8 mouse cellular contexts compared by ENCODE assay signal in the genomic region with DNA sequence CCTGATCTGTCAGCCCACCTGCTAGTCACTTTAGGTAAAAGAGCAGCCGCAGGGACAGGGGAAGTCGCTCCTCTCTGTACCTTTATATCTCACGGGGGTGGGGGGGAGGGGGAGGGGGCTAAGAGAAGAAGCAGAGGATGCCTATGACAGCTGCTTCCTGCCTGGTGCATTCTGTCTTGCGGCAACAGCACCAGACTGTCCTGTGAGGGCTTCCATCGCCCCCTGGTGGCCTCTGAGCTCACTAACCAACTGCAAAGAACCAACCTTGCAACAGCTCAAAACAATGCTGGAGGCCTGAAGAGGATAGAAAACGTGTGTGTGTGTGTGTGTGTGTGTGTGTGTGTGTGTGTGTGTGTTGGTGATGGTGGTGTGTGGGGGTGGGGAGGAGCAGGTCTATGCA. TPM values are rescaled to one million over a fixed set of nuclear protein-coding genes. Genes with fewer than 3 reads are reported as not detected.
DNase-seq lines count a peak whose midpoint lies in the region; ATAC-seq lines count a peak whose summit lies in the region.

No protein-coding gene starts in this region.

- H3K4me1 ChIP-seq in midbrain, embryonic 11.5 days (ENCODE audit: control insufficient read depth, insufficient read depth, low read length) = no peaks in the 10 kb centered on the region

- DNase-seq in ZHBTc4 (ENCODE audit: low read depth, low spot score) = peak; percentile 89
- peak; percentile 82 to 90 for DNase-seq in cerebellum, postnatal 25 days
- DNase-seq in gastrocnemius, adult 18-20 months (ENCODE audit: low spot score) = peak; percentile 42
- DNase-seq in left cerebral cortex, postnatal 14 days (ENCODE audit: low spot score in 2 of 2) = peak; percentile 85 to 93
- peak; percentile 94 for DNase-seq in midbrain, embryonic 11.5 days (ENCODE audit: low spot score, missing footprints)
- peak; percentile 58 to 70 for DNase-seq in right cerebral cortex, postnatal 36 days (ENCODE audit: low spot score in 2 of 2)
- peak; percentile 58 for DNase-seq in yolk sac, embryonic 10.5 days (ENCODE audit: low spot score)

- no peak overlapping the region for H3K4me3 ChIP-seq in midbrain, embryonic 11.5 days (ENCODE audit: low read depth, low read length)

- H3K36me3 ChIP-seq in midbrain, embryonic 11.5 days (ENCODE audit: control insufficient read depth, insufficient read depth, low read length) = peaks cover 6% of the 10 kb centered on the region; the same call in 1 of the 2 replicates

- no peaks in the 10 kb centered on the region for H3K9me3 ChIP-seq in midbrain, embryonic 11.5 days (ENCODE audit: control insufficient read depth, low read length)

- no peaks in the 10 kb centered on the region for H3K27me3 ChIP-seq in midbrain, embryonic 11.5 days (ENCODE audit: control insufficient read depth, insufficient read depth, low read length)

- H3K9ac ChIP-seq in midbrain, embryonic 11.5 days (ENCODE audit: low read length) = no peak overlapping the region

- no peak overlapping the region for H3K4me2 ChIP-seq in midbrain, embryonic 11.5 days

- 11% methylated on average over 6 of the region's 6 CpGs for WGBS in midbrain, embryonic 11.5 days

- peak; percentile 96 for ATAC-seq in inflammation-experienced regulatory T-cells, adult 6 months
- peak; percentile 82 for ATAC-seq in midbrain, embryonic 11.5 days (ENCODE audit: low FRiP score)

- intact Hi-C loops in left cerebral cortex, postnatal 14 days (cut with DNase I) = no loop called here

- H3K27ac ChIP-seq in midbrain, embryonic 11.5 days (ENCODE audit: low read depth, low read length) = no peak overlapping the region

RNA-seq across cellular contexts. Expression of a gene that starts 37.4 kb away (rescaled TPM):
- total RNA-seq in gastrocnemius, adult 18-20 months (2021) = 10 to 100 TPM; 12.4 to 14.0 TPM
- polyA plus RNA-seq in inflammation-experienced regulatory T-cells, adult 6 months (2017; shearing (Covaris generic)) = 10 to 100 TPM; 64.0 to 82.6 (median 70.0) TPM
- total RNA-seq in left cerebral cortex, postnatal 14 days (2021) = 100 to 1,000 TPM; 378 to 408 TPM
- polyA plus RNA-seq in midbrain, embryonic 11.5 days (2014; fragmentation: Nextera tagmentation; extraction: Ambion mirVana) = 34.0 and 40.4 TPM in 2 replicates

RNA-seq across cellular contexts. Expression of a gene that starts 40.0 kb away (rescaled TPM):
- not detected for total RNA-seq in gastrocnemius, adult 18-20 months (2021)
- 1 to 10 TPM in 1 of 3 experiments, under 1 TPM in 2; 0.57 to 1.5 (median 0.77) TPM for polyA plus RNA-seq in inflammation-experienced regulatory T-cells, adult 6 months (2017; shearing (Covaris generic))
- 1 to 10 TPM; 6.7 to 7.3 TPM for total RNA-seq in left cerebral cortex, postnatal 14 days (2021)
- 1.1 and 1.2 TPM in 2 replicates for polyA plus RNA-seq in midbrain, embryonic 11.5 days (2014; fragmentation: Nextera tagmentation; extraction: Ambion mirVana)

Comparison
In these comparisons a context has a peak if more than half of its experiments do, and no peak if none do; other contexts are left out.
1. DNase-seq: peak in every context shown above with its lines; median percentile 94 in midbrain, embryonic 11.5 days; 89 in ZHBTc4; 89 in left cerebral cortex, postnatal 14 days; 86 in cerebellum, postnatal 25 days; 64 in right cerebral cortex, postnatal 36 days; 58 in yolk sac, embryonic 10.5 days; 42 in gastrocnemius, adult 18-20 months.
2. RNA of a gene that starts 37.4 kb away (total RNA-seq): 378 to 408 TPM in left cerebral cortex, postnatal 14 days; 12.4 to 14.0 TPM in gastrocnemius, adult 18-20 months; every median in the first group is over 10 times any median in the second.
3. RNA of a gene that starts 40.0 kb away (total RNA-seq): 6.7 to 7.3 TPM in left cerebral cortex, postnatal 14 days; not detected in gastrocnemius, adult 18-20 months; every median in the first group is over 4 times any median in the second.